In genomic region chr7:27541431-27541830, GRCm38 (mm10) we compare ENCODE assay signal across 7 mouse cellular contexts. TPM values are rescaled to one million over a fixed set of nuclear protein-coding genes. Genes with fewer than 3 reads are reported as not detected.
DNase-seq lines count a peak whose midpoint lies in the region; ATAC-seq lines count a peak whose summit lies in the region.

No protein-coding gene starts in this region.

- peak overlapping the region; percentile 88 for H3K4me2 ChIP-seq in embryonic facial prominence, embryonic 13.5 days
- no peak overlapping the region for H3K4me2 ChIP-seq in lung, embryonic 16.5 days (ENCODE audit: low read depth, low read length)

- peaks cover 18% of the 10 kb centered on the region for H3K4me1 ChIP-seq in embryonic facial prominence, embryonic 13.5 days
- H3K4me1 ChIP-seq in lung, embryonic 16.5 days (replicated peaks; ENCODE audit: control insufficient read depth, insufficient read depth, low read length): peaks cover 2% of the 10 kb centered on the region; the same call in 1 of the 2 replicates

- peak; percentile 29 to 51 for DNase-seq in lung, adult 18-20 months
- DNase-seq in lung, postnatal 14 days: no peak
- peak; percentile 89 for DNase-seq in right cerebral cortex, postnatal 25 days
- no peak for DNase-seq in embryo, embryonic 11 days

- no peaks in the 10 kb centered on the region for H3K27me3 ChIP-seq in embryonic facial prominence, embryonic 13.5 days
- no peaks in the 10 kb centered on the region for H3K27me3 ChIP-seq in lung, embryonic 16.5 days (ENCODE audit: control insufficient read depth, insufficient read depth, low read depth, low read length)

- 83% methylated on average over 16 of the region's 16 CpGs for WGBS in embryonic facial prominence, embryonic 13.5 days
- WGBS in lung, embryonic 16.5 days: 70% methylated on average over 16 of the region's 16 CpGs

- no peak overlapping the region for H3K27ac ChIP-seq in embryonic facial prominence, embryonic 13.5 days
- no peak overlapping the region for H3K27ac ChIP-seq in lung, embryonic 16.5 days (ENCODE audit: low read length)

- ATAC-seq in embryonic facial prominence, embryonic 13.5 days (ENCODE audit: insufficient number of reproducible peaks, insufficient read depth, low FRiP score, low TSS enrichment, low read depth): no peak
- peak; percentile 84 for ATAC-seq in inflammation-experienced regulatory T-cells, adult 6 months
- peak; percentile 24; the same call in 1 of the 2 replicates for ATAC-seq in lung, embryonic 16.5 days (ENCODE audit: low read depth)

- H3K36me3 ChIP-seq in embryonic facial prominence, embryonic 13.5 days: peaks cover 43% of the 10 kb centered on the region
- no peaks in the 10 kb centered on the region; the same call in 1 of the 2 replicates for H3K36me3 ChIP-seq in lung, embryonic 16.5 days (ENCODE audit: control insufficient read depth, insufficient read depth, low read length)

- no peak overlapping the region for H3K4me3 ChIP-seq in embryonic facial prominence, embryonic 13.5 days
- H3K4me3 ChIP-seq in lung, embryonic 16.5 days (ENCODE audit: low read length): no peak overlapping the region

- peak overlapping the region; percentile 80 for H3K9ac ChIP-seq in embryonic facial prominence, embryonic 13.5 days
- H3K9ac ChIP-seq in lung, embryonic 16.5 days (ENCODE audit: low read length): no peak overlapping the region

- no peaks in the 10 kb centered on the region for H3K9me3 ChIP-seq in embryonic facial prominence, embryonic 13.5 days
- no peaks in the 10 kb centered on the region for H3K9me3 ChIP-seq in lung, embryonic 16.5 days (ENCODE audit: control insufficient read depth, low read length)

RNA-seq across cellular contexts. Expression of gene Pld3, which starts 11.6 kb away (rescaled TPM):
- polyA plus RNA-seq in embryonic facial prominence, embryonic 13.5 days (2015; fragmentation: Nextera tagmentation; extraction: Ambion mirVana): 76.5 and 81.8 TPM in 2 replicates
- polyA plus RNA-seq in inflammation-experienced regulatory T-cells, adult 6 months (2017; shearing (Covaris generic)): 100 to 1,000 TPM; 155 to 246 (median 192) TPM
- polyA plus RNA-seq in lung, embryonic 16.5 days (2015; fragmentation: Nextera tagmentation; extraction: Ambion mirVana): 85.6 and 95.6 TPM in 2 replicates

RNA-seq across cellular contexts. Expression of gene 2310022A10Rik, which starts 11.6 kb away (rescaled TPM):
- 31.3 and 32.8 TPM in 2 replicates for polyA plus RNA-seq in embryonic facial prominence, embryonic 13.5 days (2015; fragmentation: Nextera tagmentation; extraction: Ambion mirVana)
- 10 to 100 TPM; 16.4 to 24.4 (median 21.4) TPM for polyA plus RNA-seq in inflammation-experienced regulatory T-cells, adult 6 months (2017; shearing (Covaris generic))
- polyA plus RNA-seq in lung, embryonic 16.5 days (2015; fragmentation: Nextera tagmentation; extraction: Ambion mirVana): 22.8 and 24.9 TPM in 2 replicates

RNA-seq across cellular contexts. Expression of gene Hipk4, which starts 18.4 kb away (rescaled TPM):
- polyA plus RNA-seq in embryonic facial prominence, embryonic 13.5 days (2015; fragmentation: Nextera tagmentation; extraction: Ambion mirVana): 0.92 and 1.1 TPM in 2 replicates
- under 1 TPM; 0.20 to 0.33 (median 0.23) TPM for polyA plus RNA-seq in inflammation-experienced regulatory T-cells, adult 6 months (2017; shearing (Covaris generic))
- polyA plus RNA-seq in lung, embryonic 16.5 days (2015; fragmentation: Nextera tagmentation; extraction: Ambion mirVana): 0.72 and 1.1 TPM in 2 replicates

RNA-seq across cellular contexts. Expression of gene Prx, which starts 42.3 kb away (rescaled TPM):
- polyA plus RNA-seq in embryonic facial prominence, embryonic 13.5 days (2015; fragmentation: Nextera tagmentation; extraction: Ambion mirVana): 5.8 and 6.3 TPM in 2 replicates
- polyA plus RNA-seq in inflammation-experienced regulatory T-cells, adult 6 months (2017; shearing (Covaris generic)): under 1 TPM; 0.24 to 0.52 (median 0.30) TPM
- 13.0 and 13.6 TPM in 2 replicates for polyA plus RNA-seq in lung, embryonic 16.5 days (2015; fragmentation: Nextera tagmentation; extraction: Ambion mirVana)

RNA-seq across cellular contexts. Expression of gene Akt2, which starts 49.9 kb away (rescaled TPM):
- polyA plus RNA-seq in embryonic facial prominence, embryonic 13.5 days (2015; fragmentation: Nextera tagmentation; extraction: Ambion mirVana): 103 and 106 TPM in 2 replicates
- 10 to 100 TPM; 41.6 to 51.3 (median 43.1) TPM for polyA plus RNA-seq in inflammation-experienced regulatory T-cells, adult 6 months (2017; shearing (Covaris generic))
- polyA plus RNA-seq in lung, embryonic 16.5 days (2015; fragmentation: Nextera tagmentation; extraction: Ambion mirVana): 89.4 and 93.0 TPM in 2 replicates

Comparison
In these comparisons a context has a peak if more than half of its experiments do, and no peak if none do; other contexts are left out.
1. DNase-seq: peak in lung, adult 18-20 months (2 of 2) and right cerebral cortex, postnatal 25 days (single experiment); none in lung, postnatal 14 days (single experiment) and embryo, embryonic 11 days (single experiment).